Mouse (Mus musculus) right cerebral cortex, postnatal 4 days (tissue): ENCODE measurements around the gene Nfkbib.

Source experiments
- DNase-seq: peaks from one replicate; pipeline ENCODE4 v3.0.0-alpha.2; 2022

Nfkbib gene

DNA sequence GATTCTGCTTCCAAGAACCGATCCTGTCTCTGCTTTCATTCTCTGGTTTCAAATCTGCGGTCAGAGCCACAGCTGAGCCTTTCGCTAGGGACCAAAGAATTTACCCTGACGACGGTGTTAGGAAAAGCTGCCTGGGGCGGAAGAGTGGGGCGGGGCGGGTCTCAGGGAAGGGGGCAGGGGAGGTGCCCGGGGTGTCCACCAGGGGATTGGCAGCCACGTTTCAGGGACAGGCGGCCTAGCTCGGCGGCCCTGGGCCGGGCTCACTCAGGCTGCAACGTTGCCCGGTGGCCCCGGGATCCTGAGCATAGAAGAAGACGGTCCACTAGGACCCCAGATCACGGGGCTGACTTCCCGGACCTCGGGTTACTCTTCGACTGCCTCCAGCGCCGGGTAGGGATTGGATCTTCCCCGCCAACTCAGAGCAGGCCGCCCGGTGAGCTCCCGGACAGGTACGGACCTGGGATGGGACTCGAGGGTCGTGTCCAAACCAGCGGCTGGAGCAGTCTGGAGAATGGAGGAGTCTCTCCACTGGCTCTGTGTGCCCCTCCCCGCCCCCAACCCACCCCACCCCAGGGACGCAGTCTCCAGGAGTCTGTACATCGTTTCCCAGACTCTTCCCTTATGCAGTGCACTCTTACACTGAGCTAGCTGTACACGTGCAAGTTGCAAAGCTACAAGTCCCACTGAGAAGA, 50.6 kb downstream of the Nfkbib start, which contains the start of gene Fbxo17:
TSS of gene Fbxo17 (plus strand) at position 215 of the 692 bp plus-strand sequence.
- peak; percentile 36 for DNase-seq

DNA sequence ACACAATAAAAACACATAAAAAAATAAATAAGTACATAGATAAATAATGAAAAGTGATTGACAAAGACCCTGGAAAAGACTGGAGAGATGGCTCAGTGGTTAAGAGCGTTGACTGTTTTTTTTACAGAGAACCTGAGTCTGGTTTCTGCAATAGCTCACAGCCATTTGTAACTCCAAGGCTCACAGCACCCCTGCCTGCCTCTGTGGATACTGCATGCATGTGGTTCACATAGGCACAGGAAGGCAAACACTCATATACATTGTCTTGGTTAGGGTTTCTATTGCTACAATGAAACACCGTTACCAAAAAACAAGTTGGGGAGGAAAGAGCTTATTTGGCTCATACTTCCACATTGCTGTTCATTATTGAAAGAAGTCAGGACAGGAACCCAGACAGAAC, 51.7 kb downstream of the Nfkbib start:
- DNase-seq = no peak

DNA sequence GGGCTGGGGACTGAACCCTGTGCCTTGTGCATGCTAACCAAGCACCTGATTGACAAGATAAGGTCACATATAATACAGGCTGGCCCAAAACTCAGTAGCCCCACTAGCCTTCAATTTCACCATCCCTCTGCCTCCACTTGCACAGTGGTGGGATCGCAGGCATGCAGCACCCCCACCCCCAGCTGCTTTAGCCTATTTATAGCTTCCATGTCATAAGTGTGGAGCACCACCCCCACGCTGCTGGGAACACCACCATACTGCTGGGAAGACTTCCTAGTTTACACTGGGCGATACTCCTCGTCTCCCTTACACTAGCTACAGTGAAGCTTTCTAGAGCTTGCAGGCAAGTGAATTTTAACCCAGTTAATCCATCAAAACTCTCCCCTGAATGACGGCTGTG, 52.6 kb downstream of the Nfkbib start:
- no peak for DNase-seq

DNA sequence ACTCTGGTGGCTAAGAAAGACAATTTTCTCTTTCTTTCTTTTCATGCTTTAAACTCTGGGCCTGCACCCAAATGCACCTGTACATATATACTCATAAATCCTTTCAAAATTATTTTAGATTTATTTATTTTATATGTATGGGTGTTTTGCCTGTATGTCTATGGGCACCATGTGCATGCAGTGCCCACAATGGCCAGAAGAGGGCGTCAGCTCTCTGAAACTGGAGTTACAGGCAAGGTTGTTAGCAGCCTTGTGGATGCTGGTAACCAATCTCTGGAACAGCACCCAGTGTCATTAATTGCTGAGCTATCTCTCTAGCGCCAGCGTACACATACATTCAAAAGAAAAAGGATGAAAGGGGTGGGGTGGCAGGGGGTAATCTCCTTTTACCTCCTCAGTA, 56.4 kb downstream of the Nfkbib start:
- no peak for DNase-seq

GRCm38 (mm10) chr7:28709454-28709853, 57.9 kb downstream of the Nfkbib start:
- DNase-seq = no peak
